Mouse (Mus musculus): Measurements from ENCODE around the gene Doxl2. TPM values are rescaled to one million over a fixed set of nuclear protein-coding genes. Genes with fewer than 3 reads are reported as not detected.

The Doxl2 gene
- polyA plus RNA-seq (2017; shearing (Covaris generic)) = not detected

DNA sequence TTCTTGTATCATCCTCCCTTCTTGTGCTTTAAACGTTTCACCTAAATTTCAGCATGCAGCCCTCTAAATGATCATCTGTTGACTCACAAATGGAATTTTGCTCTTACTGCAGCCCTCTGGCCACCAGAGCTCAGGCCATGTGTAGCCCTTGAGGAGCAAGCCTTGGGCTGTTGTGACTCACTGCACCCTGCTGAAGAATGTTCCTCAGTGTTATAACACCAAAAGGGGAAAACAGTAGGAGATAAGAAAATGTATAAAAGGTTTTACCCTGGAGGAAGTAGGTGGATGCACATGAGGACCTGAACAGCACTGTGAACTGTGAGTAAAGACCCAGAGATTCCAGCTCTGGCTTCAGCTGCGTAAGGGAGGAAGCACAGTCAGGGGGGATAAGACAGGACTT, at the start of gene Doxl2:
Gene Doxl2, plus strand, starts transcription at position 301 of the 400 bp plus-strand sequence.

DNA sequence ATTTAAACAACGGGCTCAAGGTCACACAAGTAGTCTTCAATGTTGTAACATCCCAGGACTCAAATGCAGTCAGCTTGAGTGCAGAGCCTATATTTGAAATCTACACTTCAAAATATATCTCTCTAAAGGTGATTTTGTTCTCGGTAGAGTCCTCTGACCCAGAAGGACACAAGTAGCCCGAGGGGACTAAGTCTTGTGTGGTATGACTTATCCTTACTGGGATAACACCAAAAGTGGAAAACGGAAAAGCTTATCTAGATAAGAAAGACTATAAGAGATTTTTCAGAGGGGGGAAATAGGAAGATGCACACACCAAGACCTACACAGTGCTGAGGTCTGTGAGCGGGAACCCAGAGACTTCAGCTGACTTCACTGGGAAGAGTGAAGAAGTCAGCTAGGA, 45.2 kb upstream of the Doxl2 start, which contains the start of gene 1600015I10Rik:
Gene 1600015I10Rik, plus strand, starts transcription at position 301 of the 400 bp plus-strand sequence.

DNA sequence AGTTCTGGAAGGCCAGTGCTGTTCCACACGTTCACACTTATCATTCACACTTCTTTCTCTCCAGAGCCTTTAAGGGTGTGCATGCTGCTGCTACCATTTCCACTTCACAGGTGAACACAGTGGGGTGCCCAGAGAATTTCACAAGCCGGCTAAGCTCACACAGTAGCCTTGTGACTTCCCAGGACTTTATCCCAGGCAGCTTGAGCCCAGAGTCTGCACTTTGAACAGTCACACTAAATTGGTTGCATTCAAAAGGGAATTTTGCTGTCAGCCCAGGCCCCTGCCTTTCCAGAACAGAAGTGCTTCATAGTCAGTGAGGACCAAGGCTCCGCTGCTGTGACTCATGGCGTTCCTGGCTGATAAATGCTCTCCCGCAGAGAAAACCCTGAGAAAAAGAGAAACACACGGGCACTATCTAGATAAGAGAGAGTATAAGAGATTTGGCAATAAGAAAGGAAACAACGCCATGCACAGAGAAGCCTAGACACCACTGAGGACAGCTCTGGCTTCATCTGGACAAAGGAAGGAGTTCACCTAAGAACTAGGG, 11.8 kb downstream of the Doxl2 start, which contains the start of gene Svs1:
Gene Svs1, plus strand, starts transcription at position 418 of the 547 bp plus-strand sequence.

Other genes with a start within 250 kb of the Doxl2 start
- gene Gimap1, start 235.9 kb upstream of the Doxl2 start, polyA plus RNA-seq (2017; shearing (Covaris generic)) = 290 TPM
- gene Gimap5, start 228.8 kb upstream of the Doxl2 start, polyA plus RNA-seq (2017; shearing (Covaris generic)) = 244 TPM
- 2,373 TPM for gene Gimap3, start 204.1 kb upstream of the Doxl2 start, polyA plus RNA-seq (2017; shearing (Covaris generic))
- 6.7 TPM for gene Tmem176a, start 134.0 kb upstream of the Doxl2 start, polyA plus RNA-seq (2017; shearing (Covaris generic))
- 13.0 TPM for gene Tmem176b, start 133.5 kb upstream of the Doxl2 start, polyA plus RNA-seq (2017; shearing (Covaris generic))
- gene Aoc1, start 102.1 kb upstream of the Doxl2 start, polyA plus RNA-seq (2017; shearing (Covaris generic)) = not detected
- gene 1600015I10Rik, start 45.1 kb upstream of the Doxl2 start, polyA plus RNA-seq (2017; shearing (Covaris generic)) = not detected
- gene Svs1, start 11.9 kb downstream of the Doxl2 start, polyA plus RNA-seq (2017; shearing (Covaris generic)) = not detected
- 0.79 TPM for gene Gpnmb, start 61.6 kb downstream of the Doxl2 start, polyA plus RNA-seq (2017; shearing (Covaris generic))
- 23.8 TPM for gene Malsu1, start 98.8 kb downstream of the Doxl2 start, polyA plus RNA-seq (2017; shearing (Covaris generic))
- 3.9 TPM for gene Igf2bp3, start 240.0 kb downstream of the Doxl2 start, polyA plus RNA-seq (2017; shearing (Covaris generic))